Mouse (Mus musculus): Measurements from ENCODE around the gene Gm45062. TPM values are rescaled to one million over a fixed set of nuclear protein-coding genes. Genes with fewer than 3 reads are reported as not detected.

Gm45062 gene
- polyA plus RNA-seq, 1 experiment from 2014 or later, result 8.2 TPM

GRCm38 (mm10) chr6:8619582-8620350 is 360.5 kb downstream of the Gm45062 start:
- no peaks in the 10 kb centered on the region for H3K9me3 ChIP-seq (ENCODE audit: control insufficient read depth, low read length)
- H3K4me3 ChIP-seq (ENCODE audit: low read depth, low read length), result no peak overlapping the region
- H3K4me1 ChIP-seq (ENCODE audit: control insufficient read depth, insufficient read depth, low read length), result no peaks in the 10 kb centered on the region
- H3K4me2 ChIP-seq (ENCODE audit: low read depth, low read length), result no peak overlapping the region
- no peak overlapping the region for H3K9ac ChIP-seq (ENCODE audit: low read depth, low read length)
- no peak overlapping the region for H3K27ac ChIP-seq (replicated peaks; ENCODE audit: low read depth, low read length)
- no peak for ATAC-seq (ENCODE audit: low read depth)
- WGBS, result 76% methylated on average over 4 of the region's 4 CpGs
- no peaks in the 10 kb centered on the region for H3K27me3 ChIP-seq (replicated peaks; ENCODE audit: control insufficient read depth, insufficient read depth, low read length)
- DNase-seq (ENCODE audit: low spot score), result no peak
- no peaks in the 10 kb centered on the region for H3K36me3 ChIP-seq (ENCODE audit: control insufficient read depth, insufficient read depth, low read length)

DNA sequence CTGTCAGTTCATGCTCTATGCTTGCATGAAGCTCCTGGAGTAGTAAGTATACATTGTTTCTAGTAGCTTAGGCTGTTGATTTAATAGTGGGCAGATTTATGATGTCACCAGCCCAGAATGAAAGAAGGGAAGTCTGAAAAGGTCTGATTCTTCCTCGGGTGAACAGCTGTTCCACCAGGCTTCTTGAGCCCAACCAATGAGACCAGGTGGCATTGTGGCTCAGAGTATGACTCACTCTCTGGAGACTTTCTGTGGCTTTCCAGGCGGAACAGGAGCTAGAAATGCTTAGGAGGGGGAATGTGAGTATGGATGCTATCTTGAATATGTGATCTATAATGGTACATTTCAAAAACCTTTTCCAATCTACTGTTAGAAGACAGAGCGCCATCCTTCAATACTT is 363.8 kb downstream of the Gm45062 start:
- Histone ChIP-seq H3K4me2 (ENCODE audit: low read depth, low read length) (no peak overlapping the region), H3K9ac (ENCODE audit: low read depth, low read length) (no peak overlapping the region), H3K4me3 (ENCODE audit: low read depth, low read length) (no peak overlapping the region), H3K4me1 (ENCODE audit: control insufficient read depth, insufficient read depth, low read length) (no peaks in the 10 kb centered on the region), H3K27me3 (replicated peaks; ENCODE audit: control insufficient read depth, insufficient read depth, low read length) (no peaks in the 10 kb centered on the region), H3K36me3 (ENCODE audit: control insufficient read depth, insufficient read depth, low read length) (no peaks in the 10 kb centered on the region), H3K27ac (replicated peaks; ENCODE audit: low read depth, low read length) (no peak overlapping the region), H3K9me3 (ENCODE audit: control insufficient read depth, low read length) (no peaks in the 10 kb centered on the region)
- no peak for ATAC-seq (ENCODE audit: low read depth)
- 75% methylated on average over 3 of the region's 3 CpGs for WGBS
- no peak for DNase-seq (ENCODE audit: low spot score)

- Histone ChIP-seq H3K4me1 (ENCODE audit: control insufficient read depth, insufficient read depth, low read length) (no peaks in the 10 kb centered on the region), H3K4me3 (ENCODE audit: low read depth, low read length) (no peak overlapping the region), H3K9ac (ENCODE audit: low read depth, low read length) (no peak overlapping the region), H3K36me3 (ENCODE audit: control insufficient read depth, insufficient read depth, low read length) (no peaks in the 10 kb centered on the region), H3K9me3 (ENCODE audit: control insufficient read depth, low read length) (no peaks in the 10 kb centered on the region), H3K27ac (replicated peaks; ENCODE audit: low read depth, low read length) (no peak overlapping the region), H3K27me3 (replicated peaks; ENCODE audit: control insufficient read depth, insufficient read depth, low read length) (no peaks in the 10 kb centered on the region), H3K4me2 (ENCODE audit: low read depth, low read length) (no peak overlapping the region)
- 89% methylated on average over 8 of the region's 8 CpGs for WGBS
- no peak for ATAC-seq (ENCODE audit: low read depth)
- DNase-seq (ENCODE audit: low spot score), result no peak
Observed at GRCm38 (mm10) chr6:8628226-8628625, 369.0 kb downstream of the Gm45062 start.

DNA sequence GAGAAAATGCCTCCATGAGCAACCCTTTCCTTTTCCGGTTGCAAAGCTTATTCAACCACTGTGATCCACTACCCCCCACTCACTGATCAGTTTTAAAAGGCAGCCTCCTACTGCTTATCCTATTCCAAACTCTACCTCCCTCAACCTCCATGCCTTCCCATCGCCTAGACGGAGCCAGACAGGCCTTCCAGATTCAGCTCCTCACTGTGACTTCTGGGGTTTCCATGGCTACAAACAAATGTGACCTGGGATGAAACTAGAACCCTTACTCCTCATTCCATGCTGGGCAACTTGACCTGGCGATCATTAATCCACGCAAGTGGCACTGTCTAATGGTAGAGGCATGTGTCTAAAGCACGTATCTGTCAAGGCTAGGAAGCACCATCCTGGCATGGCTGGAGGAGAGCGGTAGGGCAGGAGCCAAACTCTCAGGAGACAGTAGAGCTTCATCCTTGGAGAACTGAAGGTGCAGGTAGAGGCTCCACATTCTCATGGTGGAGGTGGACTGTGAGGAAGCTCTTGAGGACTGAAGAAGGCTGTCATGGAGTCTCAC is 369.5 kb downstream of the Gm45062 start:
- Histone ChIP-seq H3K27me3 (replicated peaks; ENCODE audit: control insufficient read depth, insufficient read depth, low read length) (no peaks in the 10 kb centered on the region), H3K4me2 (ENCODE audit: low read depth, low read length) (no peak overlapping the region), H3K4me1 (ENCODE audit: control insufficient read depth, insufficient read depth, low read length) (no peaks in the 10 kb centered on the region), H3K27ac (replicated peaks; ENCODE audit: low read depth, low read length) (no peak overlapping the region), H3K9ac (ENCODE audit: low read depth, low read length) (no peak overlapping the region), H3K4me3 (ENCODE audit: low read depth, low read length) (no peak overlapping the region), H3K36me3 (ENCODE audit: control insufficient read depth, insufficient read depth, low read length) (no peaks in the 10 kb centered on the region), H3K9me3 (ENCODE audit: control insufficient read depth, low read length) (no peaks in the 10 kb centered on the region)
- WGBS, result 84% methylated on average over 7 of the region's 7 CpGs
- ATAC-seq (ENCODE audit: low read depth) (no peak), DNase-seq (ENCODE audit: low spot score) (no peak)

GRCm38 (mm10) chr6:8630531-8630930 is 371.3 kb downstream of the Gm45062 start:
- Histone ChIP-seq H3K4me1 (ENCODE audit: control insufficient read depth, insufficient read depth, low read length) (no peaks in the 10 kb centered on the region), H3K27ac (replicated peaks; ENCODE audit: low read depth, low read length) (no peak overlapping the region), H3K9ac (ENCODE audit: low read depth, low read length) (no peak overlapping the region), H3K27me3 (replicated peaks; ENCODE audit: control insufficient read depth, insufficient read depth, low read length) (no peaks in the 10 kb centered on the region), H3K9me3 (ENCODE audit: control insufficient read depth, low read length) (no peaks in the 10 kb centered on the region), H3K36me3 (ENCODE audit: control insufficient read depth, insufficient read depth, low read length) (no peaks in the 10 kb centered on the region), H3K4me3 (ENCODE audit: low read depth, low read length) (no peak overlapping the region), H3K4me2 (ENCODE audit: low read depth, low read length) (no peak overlapping the region)
- DNase-seq (ENCODE audit: low spot score) (no peak), ATAC-seq (ENCODE audit: low read depth) (no peak)
- 83% methylated on average over 7 of the region's 7 CpGs for WGBS

DNA sequence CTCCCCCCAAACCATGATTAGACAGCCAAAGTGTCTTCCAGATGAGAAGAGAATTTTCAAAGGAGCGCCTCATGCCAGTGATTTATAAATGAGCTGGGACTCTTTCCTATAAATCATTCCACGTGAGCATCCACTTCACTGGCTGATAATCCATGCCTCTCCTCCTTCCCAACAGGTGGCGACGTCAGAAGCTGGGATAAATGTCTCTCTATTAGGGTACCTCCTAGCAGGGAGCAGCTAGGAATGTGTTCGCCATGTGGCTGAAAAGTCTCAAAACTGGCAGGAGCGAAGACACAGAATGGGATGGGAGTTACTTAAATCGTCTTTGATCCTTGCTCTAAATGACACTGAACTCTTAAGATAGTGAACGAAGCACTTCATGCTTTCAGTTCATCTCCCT is 372.1 kb downstream of the Gm45062 start:
- 68% methylated on average over 8 of the region's 8 CpGs for WGBS
- Histone ChIP-seq H3K27me3 (replicated peaks; ENCODE audit: control insufficient read depth, insufficient read depth, low read length) (no peaks in the 10 kb centered on the region), H3K4me3 (ENCODE audit: low read depth, low read length) (no peak overlapping the region), H3K4me2 (ENCODE audit: low read depth, low read length) (no peak overlapping the region), H3K36me3 (ENCODE audit: control insufficient read depth, insufficient read depth, low read length) (no peaks in the 10 kb centered on the region), H3K9ac (ENCODE audit: low read depth, low read length) (no peak overlapping the region), H3K9me3 (ENCODE audit: control insufficient read depth, low read length) (no peaks in the 10 kb centered on the region), H3K27ac (replicated peaks; ENCODE audit: low read depth, low read length) (no peak overlapping the region), H3K4me1 (ENCODE audit: control insufficient read depth, insufficient read depth, low read length) (no peaks in the 10 kb centered on the region)
- ATAC-seq (ENCODE audit: low read depth) (no peak), DNase-seq (ENCODE audit: low spot score) (no peak)

GRCm38 (mm10) chr6:8631986-8632632 is 372.9 kb downstream of the Gm45062 start:
- no peaks in the 10 kb centered on the region for H3K9me3 ChIP-seq (ENCODE audit: control insufficient read depth, low read length)
- ATAC-seq (ENCODE audit: low read depth) (no peak), DNase-seq (ENCODE audit: low spot score) (no peak)
- no peaks in the 10 kb centered on the region for H3K36me3 ChIP-seq (ENCODE audit: control insufficient read depth, insufficient read depth, low read length)
- no peak overlapping the region for H3K27ac ChIP-seq (replicated peaks; ENCODE audit: low read depth, low read length)
- no peak overlapping the region for H3K4me2 ChIP-seq (ENCODE audit: low read depth, low read length)
- 54% methylated on average over 5 of the region's 5 CpGs for WGBS
- H3K4me3 ChIP-seq (ENCODE audit: low read depth, low read length), result no peak overlapping the region
- no peak overlapping the region for H3K9ac ChIP-seq (ENCODE audit: low read depth, low read length)
- no peaks in the 10 kb centered on the region for H3K4me1 ChIP-seq (ENCODE audit: control insufficient read depth, insufficient read depth, low read length)
- no peaks in the 10 kb centered on the region for H3K27me3 ChIP-seq (replicated peaks; ENCODE audit: control insufficient read depth, insufficient read depth, low read length)

DNA sequence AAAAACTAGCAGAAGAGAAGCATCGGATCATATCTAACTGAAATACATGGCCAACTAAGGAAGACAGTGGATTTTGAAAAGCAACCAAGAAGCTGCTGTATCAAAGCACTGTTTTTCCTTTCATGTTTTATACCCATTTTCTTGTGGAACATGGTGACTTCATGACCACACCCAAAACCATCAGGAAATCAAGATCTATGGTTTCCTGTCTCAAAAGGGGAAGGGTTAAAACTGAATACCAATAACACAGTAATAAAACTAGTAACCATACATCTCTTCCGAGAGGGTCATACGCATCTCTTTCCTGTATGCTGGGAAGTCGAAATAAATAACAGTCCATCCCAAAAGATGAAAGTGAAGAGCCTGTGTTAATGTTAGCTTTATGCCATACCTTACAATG is 373.5 kb downstream of the Gm45062 start:
- ATAC-seq (ENCODE audit: low read depth) (no peak), DNase-seq (ENCODE audit: low spot score) (no peak)
- no peaks in the 10 kb centered on the region for H3K9me3 ChIP-seq (ENCODE audit: control insufficient read depth, low read length)
- no peak overlapping the region for H3K27ac ChIP-seq (replicated peaks; ENCODE audit: low read depth, low read length)
- H3K36me3 ChIP-seq (ENCODE audit: control insufficient read depth, insufficient read depth, low read length), result no peaks in the 10 kb centered on the region
- no peak overlapping the region for H3K9ac ChIP-seq (ENCODE audit: low read depth, low read length)
- no peak overlapping the region for H3K4me2 ChIP-seq (ENCODE audit: low read depth, low read length)
- H3K4me3 ChIP-seq (ENCODE audit: low read depth, low read length), result no peak overlapping the region
- no peaks in the 10 kb centered on the region for H3K4me1 ChIP-seq (ENCODE audit: control insufficient read depth, insufficient read depth, low read length)
- 92% methylated on average over 4 of the region's 4 CpGs for WGBS
- H3K27me3 ChIP-seq (replicated peaks; ENCODE audit: control insufficient read depth, insufficient read depth, low read length), result no peaks in the 10 kb centered on the region
